8 mouse cellular contexts compared by ENCODE assay signal in the genomic region with DNA sequence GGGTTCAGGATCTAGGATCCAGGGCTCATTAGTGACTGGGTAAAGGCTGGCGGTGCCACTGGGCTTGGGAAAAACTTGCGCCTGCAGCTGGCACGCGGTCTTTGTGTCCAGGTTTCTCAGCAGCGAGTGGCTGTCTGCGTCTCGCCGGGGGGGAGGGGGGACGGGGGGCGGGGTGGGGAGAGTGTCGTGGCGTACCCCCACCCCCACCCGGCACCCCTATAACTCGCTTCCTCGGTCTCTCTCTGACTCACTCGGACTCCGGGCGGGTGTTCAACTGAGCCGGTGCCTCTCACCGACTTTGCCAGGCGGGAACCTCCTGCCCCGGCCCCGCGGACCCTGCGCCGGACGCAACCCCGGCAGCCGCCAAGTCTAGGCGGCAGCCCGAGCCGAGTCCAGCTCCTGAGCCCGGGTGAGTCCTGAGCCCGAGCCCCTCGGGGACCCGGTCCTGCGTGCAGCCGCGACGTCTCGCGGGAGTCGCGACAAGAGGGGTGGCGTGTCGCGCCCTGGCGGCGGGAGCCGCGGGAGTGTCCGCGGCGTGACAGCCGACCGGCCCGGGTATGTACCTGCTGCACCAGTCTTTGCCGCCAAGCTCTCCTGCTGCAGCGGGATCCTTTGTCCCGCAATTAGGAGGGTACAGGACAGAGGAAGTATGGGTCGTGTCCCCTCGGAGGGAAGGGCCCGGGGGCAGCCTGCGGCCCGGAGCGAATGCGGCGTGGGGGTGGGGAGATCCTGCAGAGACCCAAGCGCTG. TPM values are rescaled to one million over a fixed set of nuclear protein-coding genes. Genes with fewer than 3 reads are reported as not detected.
A peak's percentile ranks its signal among the peaks of the same experiment; 100 is the strongest.
DNase-seq lines count a peak whose midpoint lies in the region; ATAC-seq lines count a peak whose summit lies in the region.

No protein-coding gene starts in this region.

- peak overlapping the region; percentile 86 for H3K4me2 ChIP-seq in lung, embryonic 16.5 days (ENCODE audit: low read depth, low read length)
- peak overlapping the region; percentile 96 for H3K4me2 ChIP-seq in forebrain, embryonic 11.5 days (ENCODE audit: low read depth, low read length, severe bottlenecking)
- H3K4me2 ChIP-seq in limb, embryonic 15.5 days = peak overlapping the region; percentile 83

- WGBS in lung, embryonic 16.5 days = under 1% methylated on average over 44 of the region's 69 CpGs
- 1% methylated on average over 58 of the region's 69 CpGs for WGBS in forebrain, embryonic 11.5 days
- WGBS in limb, embryonic 15.5 days = under 1% methylated on average over 65 of the region's 69 CpGs

- H3K4me1 ChIP-seq in lung, embryonic 16.5 days (replicated peaks; ENCODE audit: control insufficient read depth, insufficient read depth, low read length) = peaks cover 16% of the 10 kb centered on the region
- H3K4me1 ChIP-seq in forebrain, embryonic 11.5 days (replicated peaks; ENCODE audit: control insufficient read depth, insufficient read depth, low read length) = peaks cover 23% of the 10 kb centered on the region
- H3K4me1 ChIP-seq in limb, embryonic 15.5 days = peaks cover 18% of the 10 kb centered on the region

- DNase-seq in lung, adult 18-20 months = no peak
- peak; percentile 59 for DNase-seq in cerebellum, adult 8-10 months
- DNase-seq in forebrain, embryonic 11.5 days (ENCODE audit: low spot score) = peak; percentile 68
- DNase-seq in retina, postnatal 1 day = peak; percentile 66

- H3K9me3 ChIP-seq in lung, embryonic 16.5 days (ENCODE audit: control insufficient read depth, low read length) = no peaks in the 10 kb centered on the region
- no peaks in the 10 kb centered on the region for H3K9me3 ChIP-seq in forebrain, embryonic 11.5 days (ENCODE audit: control insufficient read depth, low read length)
- H3K9me3 ChIP-seq in limb, embryonic 15.5 days = no peaks in the 10 kb centered on the region

- H3K36me3 ChIP-seq in lung, embryonic 16.5 days (ENCODE audit: control insufficient read depth, insufficient read depth, low read length) = no peaks in the 10 kb centered on the region
- no peaks in the 10 kb centered on the region for H3K36me3 ChIP-seq in forebrain, embryonic 11.5 days (ENCODE audit: control insufficient read depth, insufficient read depth, low read length)
- H3K36me3 ChIP-seq in limb, embryonic 15.5 days = no peaks in the 10 kb centered on the region

- peak overlapping the region; percentile 56 for H3K4me3 ChIP-seq in lung, embryonic 16.5 days (ENCODE audit: low read length)
- H3K4me3 ChIP-seq in forebrain, embryonic 11.5 days (ENCODE audit: low read depth, low read length) = peak overlapping the region; percentile 51
- peak overlapping the region; percentile 43 for H3K4me3 ChIP-seq in limb, embryonic 15.5 days

- H3K27me3 ChIP-seq in lung, embryonic 16.5 days (ENCODE audit: control insufficient read depth, insufficient read depth, low read depth, low read length) = peaks cover 67% of the 10 kb centered on the region
- peaks cover 64% of the 10 kb centered on the region for H3K27me3 ChIP-seq in forebrain, embryonic 11.5 days (ENCODE audit: control insufficient read depth, insufficient read depth, low read length)
- H3K27me3 ChIP-seq in limb, embryonic 15.5 days = peaks cover 77% of the 10 kb centered on the region

- ATAC-seq in lung, embryonic 16.5 days (ENCODE audit: low read depth) = peak; percentile 43
- peak; percentile 51; the same call in 1 of the 2 replicates for ATAC-seq in forebrain, embryonic 11.5 days (replicated peaks; ENCODE audit: low FRiP score)
- ATAC-seq in limb, embryonic 15.5 days (ENCODE audit: insufficient number of reproducible peaks, low FRiP score, low TSS enrichment, low read depth) = no peak
- no peak for ATAC-seq in frontal cortex, adult (ENCODE audit: low TSS enrichment)
- no peak; the same call in 1 of the 2 replicates for ATAC-seq in granulocyte monocyte progenitor cell, adult 5-6 weeks (replicated peaks; ENCODE audit: poor library complexity, severe bottlenecking)

- H3K9ac ChIP-seq in lung, embryonic 16.5 days (ENCODE audit: low read length) = peak overlapping the region; percentile 52; the same call in 1 of the 2 replicates
- H3K9ac ChIP-seq in forebrain, embryonic 11.5 days (ENCODE audit: low read length) = peak overlapping the region; percentile 58
- no peak overlapping the region for H3K9ac ChIP-seq in limb, embryonic 15.5 days

- no peak overlapping the region for H3K27ac ChIP-seq in lung, embryonic 16.5 days (ENCODE audit: low read length)
- no peak overlapping the region for H3K27ac ChIP-seq in forebrain, embryonic 11.5 days (ENCODE audit: low read depth, low read length)
- no peak overlapping the region for H3K27ac ChIP-seq in limb, embryonic 15.5 days

RNA-seq across cellular contexts. Expression of a gene that starts 1.0 kb away (rescaled TPM):
- 0.41 and 0.48 TPM in 2 replicates for polyA plus RNA-seq in lung, embryonic 16.5 days (2015; fragmentation: Nextera tagmentation; extraction: Ambion mirVana)
- polyA plus RNA-seq in forebrain, embryonic 11.5 days (2014; fragmentation: Nextera tagmentation; extraction: Ambion mirVana) = 1.5 and 1.7 TPM in 2 replicates
- 0.36 and 0.45 TPM in 2 replicates for polyA plus RNA-seq in limb, embryonic 15.5 days (2015; fragmentation: Nextera tagmentation; extraction: Ambion mirVana)
- total RNA-seq in granulocyte monocyte progenitor cell, adult 5-6 weeks (2014; fragmentation: Nextera tagmentation) = not detected in 2 replicates
- total RNA-seq in granulocyte monocyte progenitor cell, adult 5-6 weeks (2017) = 0.13 TPM in 1 of 2 replicates, not detected in the other

Comparison
In these comparisons a context has a peak if more than half of its experiments do, and no peak if none do; other contexts are left out.
1. ATAC-seq: peak in lung, embryonic 16.5 days (single experiment) and forebrain, embryonic 11.5 days (single experiment); none in limb, embryonic 15.5 days (single experiment), frontal cortex, adult (single experiment) and granulocyte monocyte progenitor cell, adult 5-6 weeks (single experiment).
2. DNase-seq: peak in cerebellum, adult 8-10 months (single experiment), forebrain, embryonic 11.5 days (single experiment) and retina, postnatal 1 day (single experiment); none in lung, adult 18-20 months (0 of 2).
3. Peak in every context shown above with its lines, with median percentiles within 50 percentile points of each other: H3K4me2 ChIP-seq and H3K4me3 ChIP-seq.